Mouse (Mus musculus): ENCODE measurements around the gene Crtac1. TPM values are rescaled to one million over a fixed set of nuclear protein-coding genes. Genes with fewer than 3 reads are reported as not detected.

Gene Crtac1
- polyA plus RNA-seq, 1 experiment from 2014 or later: 20.4 TPM

DNA sequence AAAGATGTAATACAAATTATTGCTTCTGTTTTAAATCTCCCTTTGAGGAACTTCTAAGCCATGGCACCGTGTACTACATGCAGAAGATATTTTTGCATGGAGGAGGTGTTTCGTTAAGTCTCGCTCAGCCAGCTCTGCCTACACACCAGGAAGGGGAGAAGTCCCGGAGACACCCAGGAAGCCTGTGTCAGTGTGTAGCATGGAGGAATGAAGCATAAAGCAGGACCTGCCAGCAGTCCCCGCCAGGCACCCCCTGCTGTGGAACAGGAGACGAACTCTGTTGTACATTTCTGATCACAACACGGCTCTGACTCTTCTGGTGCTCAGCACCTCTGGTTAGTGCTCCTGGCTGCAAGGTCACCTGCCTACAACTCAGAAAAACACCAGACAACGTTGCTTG is 51.8 kb downstream of the Crtac1 start:
- H3K27me3 ChIP-seq: 0 out of 2 replicates have a peak, but pooled peaks cover 4% of the 10 kb centered on the region
- 48% methylated on average over 8 of the region's 8 CpGs for WGBS
- peak overlapping the region; percentile 66 for H3K27ac ChIP-seq (replicated peaks)
- no peak overlapping the region for H3K4me3 ChIP-seq
- no peaks in the 10 kb centered on the region for H3K9me3 ChIP-seq
- no peak overlapping the region for H3K9ac ChIP-seq (replicated peaks)
- H3K36me3 ChIP-seq: no peaks in the 10 kb centered on the region
- ATAC-seq (replicated peaks): no peak
- peaks cover 19% of the 10 kb centered on the region for H3K4me1 ChIP-seq
- no peak overlapping the region for H3K4me2 ChIP-seq (replicated peaks)

DNA sequence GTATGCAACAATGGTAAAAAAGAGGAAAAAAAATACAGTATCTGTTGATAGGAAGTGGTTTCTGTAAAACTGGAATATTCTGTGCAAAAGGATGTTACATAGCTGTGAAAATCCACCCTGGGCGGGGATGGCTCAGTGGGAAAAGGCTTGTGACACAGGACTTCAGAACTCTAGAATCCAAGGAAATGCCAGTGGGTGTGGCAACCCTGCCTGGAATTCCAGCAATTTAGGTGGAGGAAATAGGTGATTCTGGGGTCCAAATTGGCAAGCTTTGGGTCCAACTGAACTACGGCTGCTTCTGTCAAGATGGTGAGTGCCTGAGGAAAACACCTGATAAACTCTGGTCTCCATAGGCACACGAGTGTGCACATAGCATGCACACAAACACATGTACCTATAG is 54.4 kb downstream of the Crtac1 start:
- no peaks in the 10 kb centered on the region for H3K9me3 ChIP-seq
- WGBS: 88% methylated on average over 3 of the region's 3 CpGs
- no peak overlapping the region for H3K4me3 ChIP-seq
- H3K9ac ChIP-seq (replicated peaks): no peak overlapping the region
- no peaks in the 10 kb centered on the region for H3K36me3 ChIP-seq
- no peak overlapping the region for H3K4me2 ChIP-seq (replicated peaks)
- 0 out of 2 replicates have a peak, but pooled peaks cover 4% of the 10 kb centered on the region for H3K27me3 ChIP-seq
- H3K27ac ChIP-seq (replicated peaks): no peak overlapping the region
- H3K4me1 ChIP-seq: peaks cover 17% of the 10 kb centered on the region
- ATAC-seq (replicated peaks): no peak

DNA sequence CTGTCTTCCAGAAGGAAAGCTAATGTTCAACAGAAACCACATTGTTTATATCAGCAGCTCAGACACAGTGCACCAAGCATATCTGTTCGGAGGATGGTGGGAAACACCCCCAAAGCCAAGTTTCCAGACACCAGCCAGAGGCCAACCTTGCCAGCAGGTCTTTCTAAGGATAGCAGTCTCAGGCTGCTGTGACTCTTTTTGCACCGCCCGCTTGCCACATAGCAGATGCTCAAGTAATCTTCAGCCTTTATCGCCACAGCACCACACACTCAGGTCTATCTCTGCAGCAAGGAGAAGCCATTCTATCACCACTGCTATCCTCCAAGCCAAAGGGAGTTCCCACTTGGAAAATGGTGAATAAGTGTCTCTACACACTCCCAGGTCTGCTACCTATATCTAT is 68.0 kb downstream of the Crtac1 start:
- Histone ChIP-seq H3K36me3 (no peaks in the 10 kb centered on the region), H3K4me3 (no peak overlapping the region), H3K4me2 (replicated peaks) (no peak overlapping the region), H3K4me1 (0 out of 2 replicates have a peak, but pooled peaks cover 6% of the 10 kb centered on the region), H3K9me3 (no peaks in the 10 kb centered on the region), H3K9ac (replicated peaks) (no peak overlapping the region), H3K27me3 (no peaks in the 10 kb centered on the region), H3K27ac (replicated peaks) (no peak overlapping the region)
- no peak for ATAC-seq (replicated peaks)
- WGBS: 89% methylated on average over 4 of the region's 4 CpGs

DNA sequence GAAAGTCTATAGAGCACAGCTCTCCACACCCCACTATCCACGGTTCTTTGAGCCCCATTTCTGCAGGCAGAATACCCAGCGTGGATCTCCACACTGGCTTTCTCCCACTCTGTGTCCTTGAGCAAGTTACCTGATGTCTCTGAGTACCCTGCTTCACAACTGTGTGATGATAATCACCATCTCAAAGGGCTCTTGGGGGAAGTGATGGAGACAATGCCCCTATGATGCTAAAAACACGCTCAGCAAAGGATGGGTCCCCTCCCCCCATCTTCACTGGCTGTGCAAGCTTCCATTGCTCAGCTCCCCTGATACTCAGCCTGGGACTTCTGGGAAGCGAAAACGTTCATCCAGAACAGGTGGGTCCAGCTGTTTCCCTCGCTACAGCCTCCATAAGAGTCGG is 73.2 kb downstream of the Crtac1 start:
- H3K36me3 ChIP-seq: no peaks in the 10 kb centered on the region
- no peak overlapping the region for H3K4me2 ChIP-seq (replicated peaks)
- no peaks in the 10 kb centered on the region for H3K27me3 ChIP-seq
- H3K4me1 ChIP-seq: peaks cover 11% of the 10 kb centered on the region
- ATAC-seq (replicated peaks): no peak
- no peak overlapping the region for H3K9ac ChIP-seq (replicated peaks)
- H3K27ac ChIP-seq (replicated peaks): no peak overlapping the region
- 44% methylated on average over 7 of the region's 7 CpGs for WGBS
- no peak overlapping the region for H3K4me3 ChIP-seq
- H3K9me3 ChIP-seq: no peaks in the 10 kb centered on the region

DNA sequence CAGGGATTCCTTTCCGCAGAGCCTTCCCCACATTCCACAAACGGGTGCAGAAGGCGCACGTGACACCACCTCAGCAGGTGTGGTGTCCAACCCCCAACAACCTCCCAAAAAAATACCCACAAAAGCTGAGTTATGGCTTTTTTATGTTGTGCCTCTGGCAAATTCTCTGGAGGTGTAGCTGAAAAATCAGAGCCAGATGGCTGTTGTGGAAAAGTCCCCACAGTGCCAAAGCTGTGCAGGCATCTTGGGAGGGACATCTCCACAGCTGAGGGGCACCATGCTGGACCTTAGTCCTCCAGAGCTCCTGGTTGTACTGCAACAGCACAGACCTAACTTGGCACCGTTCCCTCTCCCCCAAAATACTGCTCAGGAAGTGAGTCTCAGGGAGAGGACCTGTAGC is 74.7 kb downstream of the Crtac1 start:
- no peak for ATAC-seq (replicated peaks)
- Histone ChIP-seq H3K27me3 (no peaks in the 10 kb centered on the region), H3K36me3 (no peaks in the 10 kb centered on the region), H3K4me3 (no peak overlapping the region), H3K4me2 (replicated peaks) (no peak overlapping the region), H3K9me3 (no peaks in the 10 kb centered on the region), H3K4me1 (peaks cover 11% of the 10 kb centered on the region), H3K9ac (replicated peaks) (no peak overlapping the region), H3K27ac (replicated peaks) (no peak overlapping the region)
- WGBS: 81% methylated on average over 5 of the region's 5 CpGs

DNA sequence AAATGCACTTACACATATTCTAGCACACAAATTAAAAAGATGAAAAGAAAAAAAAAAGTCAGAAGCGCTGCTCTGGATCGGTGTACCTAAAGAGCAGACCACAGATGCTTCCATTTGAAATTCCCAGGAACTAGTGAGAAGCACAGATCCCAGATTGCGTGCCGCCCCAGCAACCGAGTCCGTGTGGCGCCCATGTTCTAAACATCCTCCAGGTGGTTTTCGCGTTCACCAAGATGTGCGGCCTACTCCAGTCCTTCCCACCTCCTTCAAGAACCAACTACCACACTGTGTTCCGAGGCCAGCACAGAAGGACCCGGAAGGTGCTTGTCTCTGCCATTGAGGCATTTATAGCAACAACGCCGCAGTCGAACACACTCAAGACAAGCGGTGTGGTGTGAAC is 76.1 kb downstream of the Crtac1 start:
- Histone ChIP-seq H3K9me3 (no peaks in the 10 kb centered on the region), H3K9ac (replicated peaks) (no peak overlapping the region), H3K4me1 (peaks cover 11% of the 10 kb centered on the region), H3K27ac (replicated peaks) (no peak overlapping the region), H3K4me2 (replicated peaks) (no peak overlapping the region), H3K4me3 (no peak overlapping the region), H3K27me3 (no peaks in the 10 kb centered on the region), H3K36me3 (no peaks in the 10 kb centered on the region)
- WGBS: 93% methylated on average over 16 of the region's 16 CpGs
- no peak for ATAC-seq (replicated peaks)

DNA sequence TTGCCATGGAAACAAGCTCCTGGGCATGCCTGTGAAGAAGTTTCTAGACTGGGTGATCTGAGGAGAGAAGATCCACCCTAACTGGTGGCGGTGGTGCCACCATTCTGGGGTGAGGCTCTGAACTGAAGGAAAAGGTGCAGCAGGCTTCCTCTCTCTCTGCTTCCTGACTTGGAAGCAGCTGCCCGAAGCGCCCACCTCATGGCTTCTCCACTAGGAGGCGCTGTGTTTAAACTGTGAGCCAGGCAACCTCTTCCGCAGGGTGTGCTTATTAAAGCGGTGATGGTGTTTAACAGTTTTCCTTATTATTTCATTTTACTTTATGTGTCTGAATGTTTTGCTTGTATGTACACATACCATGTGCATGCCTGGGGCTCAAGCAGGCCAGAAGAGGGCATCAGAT is 90.4 kb downstream of the Crtac1 start:
- WGBS: 42% methylated on average over 6 of the region's 6 CpGs
- no peak overlapping the region for H3K4me2 ChIP-seq (replicated peaks)
- H3K9me3 ChIP-seq: no peaks in the 10 kb centered on the region

DNA sequence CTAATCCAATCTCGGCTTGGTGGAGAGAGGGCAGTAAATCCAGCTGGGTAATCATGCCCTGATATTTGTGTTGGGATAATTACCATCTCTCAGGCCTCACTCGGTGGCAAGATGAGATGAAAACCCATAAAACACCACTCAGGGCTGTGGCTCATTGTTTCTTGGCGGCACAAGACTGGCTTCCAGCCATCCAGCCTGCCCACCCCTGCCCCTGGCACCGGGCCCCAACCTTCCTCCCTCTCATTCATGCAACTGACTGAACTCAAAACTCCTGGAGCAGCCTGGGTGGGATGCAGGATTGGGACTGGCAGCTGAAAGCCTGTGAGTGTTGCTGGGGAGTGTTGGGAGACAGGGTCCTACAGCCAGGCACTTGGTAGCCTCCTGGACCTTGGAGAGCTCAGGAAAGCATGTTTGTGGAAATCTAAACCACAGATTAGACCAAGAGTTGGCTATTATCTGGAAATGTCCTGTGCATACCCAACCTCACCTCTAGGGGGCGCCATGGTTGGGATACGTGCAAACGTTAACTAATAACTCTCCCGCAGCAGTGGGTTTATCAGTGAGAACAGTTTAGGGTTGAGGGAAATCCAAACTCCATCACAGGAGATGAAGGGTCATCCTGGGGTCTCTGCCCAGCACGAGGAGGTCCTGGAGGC is 99.4 kb downstream of the Crtac1 start:
- Histone ChIP-seq H3K4me2 (replicated peaks) (no peak overlapping the region), H3K27me3 (no peaks in the 10 kb centered on the region), H3K27ac (replicated peaks) (no peak overlapping the region), H3K36me3 (no peaks in the 10 kb centered on the region), H3K9me3 (no peaks in the 10 kb centered on the region), H3K4me3 (no peak overlapping the region), H3K4me1 (peaks cover 8% of the 10 kb centered on the region), H3K9ac (replicated peaks) (no peak overlapping the region)
- peak; percentile 38; the same call in 1 of the 2 replicates for ATAC-seq (replicated peaks)
- 37% methylated on average over 9 of the region's 9 CpGs for WGBS

More for the DNA sequence above, 90.4 kb downstream of the Crtac1 start:
- no peaks in the 10 kb centered on the region for H3K36me3 ChIP-seq
- H3K4me1 ChIP-seq: no peaks in the 10 kb centered on the region
- ATAC-seq (replicated peaks): no peak
- H3K4me3 ChIP-seq: no peak overlapping the region
- H3K27me3 ChIP-seq: no peaks in the 10 kb centered on the region
- H3K9ac ChIP-seq (replicated peaks): no peak overlapping the region
- H3K27ac ChIP-seq (replicated peaks): no peak overlapping the region

DNA sequence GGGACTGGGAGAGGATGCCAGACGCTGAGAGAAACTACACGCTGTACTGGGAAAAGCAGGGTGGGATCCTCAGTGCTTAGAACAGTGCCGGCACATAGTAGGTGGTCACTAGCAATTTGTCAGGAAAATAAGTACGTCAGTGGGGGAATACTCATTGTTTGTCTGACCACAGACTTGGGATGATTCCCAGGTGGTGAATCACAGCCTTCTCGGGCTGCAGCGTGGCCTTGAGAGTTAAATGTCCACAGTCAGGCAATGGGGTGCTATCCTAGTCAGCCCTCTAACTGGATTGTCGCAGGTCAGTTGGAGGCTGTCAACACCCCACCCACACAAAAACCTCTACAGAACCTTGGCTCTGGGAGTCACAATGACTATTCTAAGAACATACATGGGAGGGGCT is 100.1 kb downstream of the Crtac1 start:
- peaks cover 8% of the 10 kb centered on the region for H3K4me1 ChIP-seq
- no peaks in the 10 kb centered on the region for H3K36me3 ChIP-seq
- H3K9me3 ChIP-seq: no peaks in the 10 kb centered on the region
- no peak overlapping the region for H3K4me3 ChIP-seq
- no peak overlapping the region for H3K9ac ChIP-seq (replicated peaks)
- no peak for ATAC-seq (replicated peaks)
- 0 out of 2 replicates have a peak, but pooled peaks cover 2% of the 10 kb centered on the region for H3K27me3 ChIP-seq
- H3K4me2 ChIP-seq (replicated peaks): no peak overlapping the region
- no peak overlapping the region for H3K27ac ChIP-seq (replicated peaks)
- 79% methylated on average over 7 of the region's 7 CpGs for whole genome bisulfite sequencing

DNA sequence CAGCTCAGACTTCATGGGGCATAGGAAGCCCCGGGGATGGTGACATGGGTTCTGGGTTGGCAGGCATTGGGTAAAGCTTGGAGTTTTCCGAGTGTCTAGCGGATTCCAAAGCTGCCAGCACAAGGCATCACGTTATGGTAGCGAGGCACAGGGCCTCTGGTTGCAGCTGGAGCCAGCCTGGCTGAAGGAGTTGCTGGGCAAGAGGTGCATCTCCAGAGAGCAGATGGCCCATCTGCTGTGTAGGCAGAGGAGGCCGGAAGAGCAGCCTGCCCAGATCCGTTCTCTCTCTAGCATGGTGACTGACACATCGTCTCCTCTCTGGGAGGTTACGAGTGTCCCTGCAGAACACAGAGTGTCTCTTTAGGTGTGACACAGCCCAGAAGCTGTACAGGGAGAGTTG is 103.4 kb downstream of the Crtac1 start:
- ATAC-seq (replicated peaks): no peak
- 72% methylated on average over 9 of the region's 9 CpGs for WGBS
- no peak overlapping the region for H3K27ac ChIP-seq (replicated peaks)

DNA sequence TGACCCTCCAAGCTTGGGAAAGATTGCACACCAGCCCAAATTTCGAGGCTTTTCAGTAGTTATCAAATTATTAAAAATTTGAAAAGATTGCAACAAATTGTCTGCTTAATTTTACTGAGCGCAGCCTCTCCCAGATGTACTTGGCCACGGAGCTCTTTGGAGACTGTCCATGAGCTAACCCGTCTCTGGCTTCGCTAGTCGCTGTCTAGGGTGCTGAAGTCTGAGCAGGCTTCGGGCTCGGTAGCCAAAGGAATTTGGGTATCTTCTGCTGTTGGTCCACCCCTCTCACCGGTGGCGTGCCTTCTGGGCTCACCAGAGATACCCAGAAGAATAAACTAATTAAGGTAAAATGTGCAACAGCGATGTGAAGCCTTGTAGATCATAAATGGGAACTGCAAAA is 105.7 kb downstream of the Crtac1 start:
- H3K4me3 ChIP-seq: no peak overlapping the region
- 13% methylated on average over 11 of the region's 11 CpGs for WGBS
- no peak overlapping the region for H3K9ac ChIP-seq (replicated peaks)
- H3K27ac ChIP-seq (replicated peaks): no peak overlapping the region
- H3K9me3 ChIP-seq: no peaks in the 10 kb centered on the region
- no peaks in the 10 kb centered on the region for H3K36me3 ChIP-seq
- H3K27me3 ChIP-seq: 0 out of 2 replicates have a peak, but pooled peaks cover 3% of the 10 kb centered on the region
- ATAC-seq (replicated peaks): no peak
- no peak overlapping the region for H3K4me2 ChIP-seq (replicated peaks)
- H3K4me1 ChIP-seq: peaks cover 8% of the 10 kb centered on the region

More for the DNA sequence above, 103.4 kb downstream of the Crtac1 start:
- no peaks in the 10 kb centered on the region for H3K9me3 ChIP-seq
- H3K9ac ChIP-seq (replicated peaks): no peak overlapping the region
- no peak overlapping the region for H3K4me2 ChIP-seq (replicated peaks)
- no peak overlapping the region for H3K4me3 ChIP-seq
- H3K4me1 ChIP-seq: peaks cover 14% of the 10 kb centered on the region
- no peaks in the 10 kb centered on the region for H3K36me3 ChIP-seq
- H3K27me3 ChIP-seq: 0 out of 2 replicates have a peak, but pooled peaks cover 3% of the 10 kb centered on the region

DNA sequence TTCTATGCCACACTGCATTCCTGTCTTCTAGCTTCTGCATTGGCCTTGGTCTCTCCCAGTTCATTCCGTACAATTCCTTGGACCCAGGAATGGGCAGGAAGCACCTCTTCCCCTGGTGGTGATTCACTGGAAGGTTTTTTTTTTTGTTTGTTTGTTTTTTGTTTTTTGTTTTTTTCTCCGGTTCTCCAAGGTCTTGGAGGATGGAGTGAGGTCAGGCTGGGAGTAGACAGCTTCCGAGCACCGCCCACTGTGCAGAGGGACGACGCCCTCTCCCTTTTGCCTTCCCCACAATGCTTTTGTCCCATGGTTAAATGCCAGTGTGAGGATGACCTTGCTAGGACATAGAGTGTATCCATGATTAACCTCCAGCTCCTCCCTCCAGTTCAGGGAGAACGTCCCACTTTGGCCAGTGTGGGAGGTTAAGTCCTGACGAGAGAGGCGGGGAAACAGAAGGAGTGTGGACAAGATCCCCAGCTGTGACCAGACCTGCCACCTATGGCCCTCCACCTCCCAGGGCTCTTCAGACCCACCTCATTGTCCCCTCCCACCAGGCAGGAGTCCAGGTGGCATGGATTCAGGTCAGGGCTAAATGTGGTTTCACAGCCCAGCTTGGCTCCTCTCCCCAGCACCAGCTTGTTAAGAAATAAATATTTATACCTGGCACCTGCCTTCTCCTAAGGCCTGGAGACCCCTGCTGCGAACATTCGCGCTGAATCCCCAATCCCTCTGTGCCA is 109.1 kb downstream of the Crtac1 start:
- Histone ChIP-seq H3K9ac (replicated peaks) (no peak overlapping the region), H3K36me3 (no peaks in the 10 kb centered on the region), H3K27me3 (0 out of 2 replicates have a peak, but pooled peaks cover 3% of the 10 kb centered on the region), H3K9me3 (no peaks in the 10 kb centered on the region), H3K4me2 (replicated peaks) (no peak overlapping the region), H3K27ac (replicated peaks) (no peak overlapping the region), H3K4me1 (peaks cover 29% of the 10 kb centered on the region), H3K4me3 (no peak overlapping the region)
- ATAC-seq (replicated peaks): no peak
- WGBS: 54% methylated on average over 12 of the region's 12 CpGs

All from forebrain, embryonic 15.5 days (tissue).